Mouse (Mus musculus) splenic B cell, adult 2 months (primary cell): Measurements from ENCODE around the gene Ifi27.

Experiments used
- DNase-seq: peaks from one replicate; pipeline ENCODE4 v3.0.0-alpha.2; 2011; ENCODE audit warnings: low read depth, low spot score
- H3K27me3 ChIP-seq: 2 replicates; pipeline ENCODE4 v1.6.1; 2012; ENCODE audit warnings: mild to moderate bottlenecking, low read length, moderate library complexity, mixed read lengths; ENCODE audit not compliant: control insufficient read depth, poor library complexity, insufficient read depth, severe bottlenecking
- H3K36me3 ChIP-seq: 2 replicates; pipeline ENCODE4 v1.6.1; 2012; ENCODE audit warnings: mild to moderate bottlenecking, low read length, moderate library complexity, mixed read lengths; ENCODE audit not compliant: control insufficient read depth, poor library complexity, insufficient read depth, severe bottlenecking

Ifi27 gene

DNA sequence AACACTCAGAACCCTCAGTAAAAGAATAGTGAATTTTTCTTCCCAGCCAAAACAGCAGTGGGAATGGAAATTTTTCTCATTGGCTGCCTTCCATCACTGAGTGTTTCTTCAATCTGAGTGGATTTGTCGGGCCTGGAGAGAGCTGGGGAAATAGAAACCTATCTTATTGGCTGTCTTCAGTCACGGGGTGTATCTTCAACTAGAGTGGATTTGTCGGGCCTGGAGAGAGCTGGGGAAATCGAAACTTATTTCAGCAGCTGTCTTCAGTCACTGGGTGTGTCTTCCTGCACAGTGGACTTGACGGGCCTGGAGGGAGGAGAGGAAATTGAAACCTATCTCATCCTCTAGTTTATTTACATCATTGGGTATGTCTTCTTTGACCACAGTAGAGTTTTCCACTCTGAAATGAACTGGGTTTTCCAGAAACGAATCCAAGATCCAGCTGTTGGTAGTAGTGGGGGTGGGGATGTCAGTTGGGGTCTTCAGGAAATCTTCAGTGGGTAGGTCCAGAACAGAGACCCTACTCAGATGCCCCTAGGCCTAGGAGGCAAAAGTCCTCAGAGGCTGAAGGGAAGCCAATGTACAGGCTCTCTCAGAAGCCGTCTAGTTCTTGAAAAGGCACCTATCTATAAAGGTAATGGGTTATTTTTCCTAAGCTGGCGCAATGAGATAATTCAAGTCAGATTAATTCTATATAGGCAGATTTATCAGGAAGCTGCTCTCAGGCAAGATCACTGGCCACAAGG, at the start of gene Ifi27:
Gene Ifi27 (plus strand): TSS at position 226 of the 746 bp plus-strand sequence.
- peak; percentile 82 for DNase-seq

DNA sequence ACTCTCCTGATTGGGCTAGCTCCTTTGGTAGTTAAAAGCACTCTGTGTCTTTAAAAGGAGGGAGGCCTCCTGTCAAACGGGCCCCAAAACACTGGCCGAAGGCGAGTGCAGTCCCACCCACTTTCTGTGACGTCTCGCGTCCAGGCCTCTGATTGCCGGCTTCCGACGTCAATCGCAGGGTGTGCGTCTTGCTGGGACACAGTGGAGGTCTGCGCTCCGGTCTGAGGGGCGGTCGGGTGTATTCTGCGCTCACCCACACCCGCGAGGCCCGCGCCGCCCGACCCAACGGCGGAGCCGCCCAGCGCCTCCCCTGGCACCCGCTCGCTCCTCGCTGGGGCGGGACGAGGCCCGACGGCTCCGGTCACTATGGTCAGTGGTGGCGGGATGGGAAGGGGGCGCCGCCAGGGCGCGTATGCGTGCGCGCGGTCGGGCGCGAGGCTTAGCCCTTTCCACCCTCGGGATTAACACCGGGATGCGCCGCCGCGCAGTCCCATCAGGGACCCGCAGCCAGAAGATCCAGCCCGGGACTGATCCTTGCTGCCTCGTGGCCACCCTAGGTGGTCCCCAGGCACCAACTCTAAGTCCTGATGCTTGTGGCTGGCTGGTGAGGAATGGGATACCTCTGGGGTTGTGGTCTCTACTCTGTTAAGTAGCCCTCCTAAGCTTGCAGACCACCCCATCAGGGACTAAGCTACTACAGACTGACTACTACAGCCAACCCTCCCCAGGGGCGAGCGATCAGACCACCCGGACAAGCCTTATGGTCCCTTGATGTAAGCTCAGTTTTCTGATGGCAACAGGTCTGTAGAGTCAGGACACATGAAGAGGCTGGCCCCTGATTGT, 45.3 kb upstream of the Ifi27 start, which contains the start of gene Otub2:
Gene Otub2 (plus strand): TSS at position 178 of the 843 bp plus-strand sequence.
- Histone ChIP-seq H3K36me3 (no peaks in the 10 kb centered on the region), H3K27me3 (no peaks in the 10 kb centered on the region)
- peak; percentile 95 for DNase-seq

More for the DNA sequence above, at the start of gene Ifi27:
- no peaks in the 10 kb centered on the region for H3K36me3 ChIP-seq
- no peaks in the 10 kb centered on the region for H3K27me3 ChIP-seq

DNA sequence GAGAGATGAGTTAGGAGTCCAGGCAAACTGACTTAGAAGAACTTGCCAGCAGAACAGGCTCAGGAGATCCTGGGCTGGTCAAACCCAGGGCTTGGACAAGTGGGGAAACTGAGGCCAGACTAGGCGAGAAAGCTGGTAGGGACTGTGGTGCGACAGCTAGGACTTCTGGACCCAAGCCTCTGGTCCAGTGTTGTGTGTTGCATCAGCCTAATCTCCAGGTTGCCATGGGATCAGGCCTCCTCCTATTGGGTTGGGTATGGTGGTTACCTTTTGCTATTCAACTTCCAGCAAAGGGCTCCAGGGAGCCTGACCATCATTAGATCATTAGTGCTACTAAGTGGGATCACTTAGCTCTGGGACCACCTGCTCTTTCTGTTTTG, 44.7 kb upstream of the Ifi27 start:
- no peaks in the 10 kb centered on the region for H3K36me3 ChIP-seq
- DNase-seq = no peak
- no peaks in the 10 kb centered on the region for H3K27me3 ChIP-seq

DNA sequence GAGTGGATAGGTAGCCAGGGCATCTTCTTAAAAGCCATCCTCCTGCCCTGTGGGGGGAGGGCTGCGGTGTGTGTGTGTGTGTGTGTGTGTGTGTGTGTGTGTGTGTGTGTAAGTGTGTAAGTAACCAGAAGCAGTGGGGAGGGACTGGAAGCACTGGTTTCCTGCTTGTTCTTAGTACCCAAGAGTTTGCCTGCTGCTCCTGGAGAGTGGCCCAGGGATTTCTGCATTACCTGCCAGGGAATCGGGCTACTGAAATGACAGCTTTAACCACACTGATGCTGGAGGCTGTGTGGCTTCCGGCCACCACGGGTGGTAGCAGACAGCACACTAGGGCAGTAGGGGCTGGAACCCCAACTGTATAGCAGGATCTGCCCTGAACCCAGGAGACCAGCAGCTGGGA, 44.0 kb upstream of the Ifi27 start:
- no peak for DNase-seq
- H3K36me3 ChIP-seq = no peaks in the 10 kb centered on the region
- H3K27me3 ChIP-seq = no peaks in the 10 kb centered on the region

DNA sequence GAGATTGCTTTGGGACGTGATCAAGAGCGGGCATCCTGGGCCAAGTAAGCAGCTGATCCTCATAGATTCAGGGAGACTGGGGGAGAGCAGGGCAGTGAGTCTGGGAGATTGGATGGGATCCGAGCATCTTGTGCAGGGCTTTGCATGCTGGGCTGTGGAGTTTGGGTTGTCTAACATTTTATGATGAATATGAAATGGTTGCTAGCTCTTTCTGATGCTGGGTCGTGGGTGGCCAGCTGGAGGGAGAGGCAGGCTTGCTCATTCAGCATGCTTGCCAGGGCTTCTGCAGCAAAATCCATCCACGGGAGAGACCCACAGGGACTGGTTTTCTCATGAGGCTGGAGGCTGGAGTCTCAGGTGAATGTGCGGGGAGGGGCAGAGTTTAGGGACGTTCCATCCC, 42.9 kb upstream of the Ifi27 start:
- Histone ChIP-seq H3K36me3 (no peaks in the 10 kb centered on the region), H3K27me3 (no peaks in the 10 kb centered on the region)
- DNase-seq = no peak

DNA sequence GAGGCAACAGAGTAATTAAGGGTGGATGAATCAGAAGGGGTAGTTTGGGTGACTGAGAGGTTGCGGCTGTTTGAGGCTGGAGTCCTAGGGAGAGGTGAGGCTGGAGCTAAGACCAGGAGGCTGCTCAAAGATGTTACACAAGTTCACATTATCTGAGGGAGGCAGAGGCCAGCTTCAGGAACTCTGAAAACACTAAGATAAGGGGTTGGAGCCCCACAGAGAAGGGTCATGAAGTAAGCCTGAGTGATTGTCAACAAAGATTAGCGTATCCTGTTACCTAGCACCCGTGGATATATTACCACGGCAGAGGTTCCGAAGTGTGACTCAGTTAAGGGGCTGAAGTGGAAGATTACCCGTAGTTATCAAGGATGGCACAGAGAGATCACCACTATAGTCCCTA, 40.5 kb upstream of the Ifi27 start:
- H3K27me3 ChIP-seq = no peaks in the 10 kb centered on the region
- no peak for DNase-seq

DNA sequence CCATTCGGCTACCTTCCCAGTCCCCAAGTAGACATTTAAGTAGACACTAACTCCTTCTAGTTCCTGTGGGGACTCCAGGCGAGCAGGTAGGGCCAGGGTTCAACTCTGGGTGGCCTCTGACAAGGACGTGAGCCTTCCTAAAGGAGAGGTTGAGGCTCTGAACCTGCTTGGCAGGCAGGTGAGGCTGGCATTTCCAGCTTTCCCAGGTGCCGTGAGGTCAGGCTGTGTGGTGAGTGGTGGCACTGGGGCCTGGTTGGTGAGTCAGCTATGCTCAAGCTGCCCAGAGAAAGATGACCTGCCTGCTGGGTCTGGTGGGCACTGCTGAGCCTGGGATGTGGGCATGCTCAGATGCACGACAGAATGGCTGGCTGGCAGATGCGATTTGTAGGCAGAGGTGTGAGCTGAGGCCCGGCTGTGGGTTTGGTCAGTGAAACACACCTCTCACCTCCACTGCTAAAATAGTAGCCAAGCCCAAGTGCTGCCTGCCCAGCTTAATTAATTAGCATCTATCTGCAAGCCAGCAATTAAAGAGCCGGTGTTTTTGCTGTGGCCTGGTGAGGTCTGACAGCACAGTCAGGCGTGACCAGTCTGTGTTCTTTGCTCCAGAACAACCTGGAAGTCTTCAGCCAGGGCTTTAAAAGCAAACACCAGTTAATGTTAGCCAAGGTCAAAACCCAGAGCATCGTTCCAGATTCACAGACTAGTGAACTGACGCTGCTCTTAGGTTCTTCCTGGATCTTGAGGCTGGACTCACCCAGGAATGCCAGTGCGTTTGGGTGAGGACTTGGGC, 38.3 kb upstream of the Ifi27 start:
- Histone ChIP-seq H3K27me3 (no peaks in the 10 kb centered on the region), H3K36me3 (no peaks in the 10 kb centered on the region)
- no peak for DNase-seq

More for the DNA sequence above, 40.5 kb upstream of the Ifi27 start:
- H3K36me3 ChIP-seq = no peaks in the 10 kb centered on the region

DNA sequence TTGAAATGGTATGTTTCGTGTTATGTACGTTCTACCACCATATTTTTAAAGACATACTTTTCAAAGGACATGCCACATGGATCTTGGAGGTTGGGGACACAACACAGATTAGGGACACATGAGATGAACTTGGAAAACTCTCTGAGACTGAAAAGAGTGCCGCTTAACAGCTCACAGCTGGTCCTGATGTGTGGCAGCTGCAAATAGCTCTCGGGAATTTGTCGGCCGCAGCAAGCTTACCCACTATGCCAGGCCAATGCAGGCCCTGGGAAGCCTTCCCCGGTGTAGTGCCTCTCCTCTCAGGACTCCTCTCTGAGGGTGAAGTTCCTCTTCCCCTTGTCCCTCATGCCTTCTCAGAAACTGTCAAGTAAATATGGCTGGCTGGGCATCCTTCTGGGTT, 37.3 kb upstream of the Ifi27 start:
- no peaks in the 10 kb centered on the region for H3K27me3 ChIP-seq
- peak; percentile 16 for DNase-seq

DNA sequence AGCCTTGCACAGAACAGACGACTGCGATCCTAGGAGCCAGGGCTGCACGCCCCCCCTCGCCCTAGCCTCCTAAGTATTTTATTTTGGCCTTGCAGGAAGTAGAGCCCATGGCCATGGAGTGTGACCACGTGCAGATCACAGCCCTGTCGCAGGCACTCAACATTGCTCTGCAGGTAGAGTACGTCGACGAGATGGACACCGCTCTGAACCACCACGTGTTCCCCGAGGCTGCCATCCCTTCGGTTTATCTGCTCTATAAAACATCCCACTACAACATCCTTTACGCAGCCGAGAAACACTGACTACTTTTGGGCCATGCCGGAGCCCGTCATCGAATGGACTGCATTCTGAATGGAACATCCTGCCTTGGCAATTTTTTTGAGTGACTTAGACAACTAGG, 29.9 kb upstream of the Ifi27 start:
- H3K36me3 ChIP-seq = peaks cover 7% of the 10 kb centered on the region; the same call in 1 of the 2 replicates
- DNase-seq = no peak
- no peaks in the 10 kb centered on the region for H3K27me3 ChIP-seq

More for the DNA sequence above, 37.3 kb upstream of the Ifi27 start:
- no peaks in the 10 kb centered on the region for H3K36me3 ChIP-seq

DNA sequence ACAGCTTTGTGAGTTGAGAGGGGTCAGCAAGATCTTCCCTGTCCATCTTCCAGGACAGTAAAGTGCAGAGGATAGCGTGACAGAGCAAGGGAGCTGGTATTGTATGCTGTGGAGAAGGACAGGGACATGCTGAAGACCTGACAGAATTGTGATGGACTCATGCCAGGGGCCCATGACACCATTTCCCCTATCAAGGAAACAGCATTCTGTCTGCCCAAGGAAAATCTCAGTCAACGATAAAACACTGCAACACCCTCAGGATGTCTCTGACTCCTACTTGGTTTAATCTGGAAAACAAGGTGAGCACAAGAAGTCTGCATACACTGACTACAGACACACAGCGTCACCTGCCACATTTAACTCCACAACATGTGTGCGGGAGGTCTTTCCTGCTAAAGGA, 26.3 kb upstream of the Ifi27 start, which contains the start of gene 9330161L09Rik:
Gene 9330161L09Rik (minus strand): TSS at position 101 of the 400 bp plus-strand sequence.
- no peak for DNase-seq
- Histone ChIP-seq H3K36me3 (peaks cover 17% of the 10 kb centered on the region), H3K27me3 (no peaks in the 10 kb centered on the region)

DNA sequence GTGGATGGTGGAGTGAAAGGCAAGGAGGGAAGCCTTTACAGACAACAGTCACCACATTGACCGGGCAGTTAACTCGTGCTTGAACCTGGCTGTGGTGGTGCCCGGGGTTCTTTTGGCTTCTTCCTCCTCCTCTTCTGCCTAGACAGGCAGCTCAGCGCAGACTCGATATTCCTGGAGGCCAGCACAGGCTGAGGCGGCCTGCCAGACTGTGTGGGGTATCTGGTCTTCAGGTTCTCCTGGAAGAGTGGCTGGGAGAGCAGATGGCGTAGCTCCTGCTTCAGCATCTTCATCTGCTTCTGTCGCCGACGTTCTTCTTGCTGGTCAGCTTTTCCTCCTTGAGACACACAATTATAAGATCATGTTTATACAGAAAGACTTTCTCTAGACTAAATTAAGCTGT, 25.9 kb upstream of the Ifi27 start:
- no peak for DNase-seq
- Histone ChIP-seq H3K36me3 (peaks cover 17% of the 10 kb centered on the region), H3K27me3 (no peaks in the 10 kb centered on the region)

DNA sequence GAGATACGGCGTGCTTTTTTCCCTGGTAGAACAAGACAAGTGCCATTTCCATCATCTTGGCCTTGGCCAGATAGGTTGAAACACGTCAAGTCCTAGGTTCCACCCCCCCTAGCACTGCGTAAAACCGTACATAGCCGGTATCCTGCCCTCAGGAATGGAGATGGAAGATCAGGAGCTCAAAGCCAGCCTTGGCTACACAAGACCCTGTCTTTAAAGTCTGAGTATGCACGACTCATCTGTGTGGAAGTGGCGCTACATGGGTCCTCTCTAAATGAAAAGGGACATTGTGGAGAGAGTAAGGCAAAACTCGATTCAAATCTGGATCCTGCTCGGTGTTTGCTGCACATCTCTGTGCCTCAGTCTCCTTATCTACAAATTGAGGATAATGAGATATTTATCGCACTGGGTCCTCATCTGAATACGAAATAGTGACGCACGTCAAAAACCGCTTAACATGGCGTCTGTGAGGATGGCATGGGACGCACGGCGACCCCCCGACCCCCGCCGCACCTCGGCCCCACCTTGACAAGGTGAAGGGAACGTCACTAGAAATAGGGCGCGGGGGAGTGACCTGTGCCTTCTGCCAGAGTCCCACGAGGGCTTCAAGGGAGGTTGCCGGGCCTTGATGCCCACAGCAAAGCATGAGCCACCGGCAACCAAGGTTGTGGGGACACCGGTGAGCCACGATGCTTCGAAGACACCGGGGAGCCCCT, 8.8 kb upstream of the Ifi27 start:
- no peak for DNase-seq
- Histone ChIP-seq H3K27me3 (no peaks in the 10 kb centered on the region), H3K36me3 (peaks cover 8% of the 10 kb centered on the region)

DNA sequence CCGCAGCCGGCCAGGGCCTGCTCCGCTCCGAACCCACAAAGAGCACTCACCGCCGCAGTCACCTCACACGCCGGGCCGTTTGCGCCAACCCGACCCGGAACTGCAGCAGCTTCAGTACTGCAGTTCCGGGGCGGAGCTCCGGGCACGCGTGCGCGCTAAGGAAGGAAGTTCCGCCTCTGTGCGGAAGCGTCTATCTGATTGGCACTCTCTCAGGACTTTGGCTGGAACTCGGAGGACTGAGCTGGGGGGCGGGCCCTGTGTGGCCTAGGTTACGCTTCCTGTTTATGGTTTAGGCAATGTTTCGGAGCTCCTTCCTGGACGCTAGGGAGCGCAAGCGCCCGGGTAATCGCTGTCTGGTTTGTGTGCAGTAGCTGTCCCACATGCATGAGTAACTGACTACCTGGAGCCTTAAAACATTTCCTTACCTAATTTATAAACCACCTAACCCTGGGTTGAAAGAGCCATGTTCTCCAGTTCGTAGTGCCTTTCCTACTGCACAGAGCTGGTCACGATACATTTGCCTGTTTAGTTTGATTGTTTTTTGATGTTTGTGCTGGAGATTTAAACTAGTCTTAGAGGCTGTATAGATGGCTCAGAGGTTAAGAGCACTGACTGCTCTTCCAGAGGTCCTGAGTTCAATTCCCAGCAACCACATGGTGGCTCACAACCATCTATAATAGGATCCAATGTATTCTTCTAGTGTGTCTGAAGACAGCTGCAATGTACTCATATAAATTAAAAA, 8.1 kb upstream of the Ifi27 start, which contains the start of gene Ddx24:
Gene Ddx24 (minus strand): TSS at position 102 of the 742 bp plus-strand sequence.
- Histone ChIP-seq H3K36me3 (peaks cover 8% of the 10 kb centered on the region), H3K27me3 (no peaks in the 10 kb centered on the region)
- DNase-seq = peak; percentile 99
